Mouse (Mus musculus): ENCODE results near the gene Cd8a. TPM values are rescaled to one million over a fixed set of nuclear protein-coding genes. Genes with fewer than 3 reads are reported as not detected.
"Not testable (repeated sequence)": the region's sequence is repeated elsewhere in the genome, so short reads cannot be mapped to it uniquely, and the experiment has no call there.

Gene Cd8a
- 0.27 TPM in 1 of 2 replicates, not detected in the other for total RNA-seq (2021)
- long read RNA-seq, result 0 reads

DNA sequence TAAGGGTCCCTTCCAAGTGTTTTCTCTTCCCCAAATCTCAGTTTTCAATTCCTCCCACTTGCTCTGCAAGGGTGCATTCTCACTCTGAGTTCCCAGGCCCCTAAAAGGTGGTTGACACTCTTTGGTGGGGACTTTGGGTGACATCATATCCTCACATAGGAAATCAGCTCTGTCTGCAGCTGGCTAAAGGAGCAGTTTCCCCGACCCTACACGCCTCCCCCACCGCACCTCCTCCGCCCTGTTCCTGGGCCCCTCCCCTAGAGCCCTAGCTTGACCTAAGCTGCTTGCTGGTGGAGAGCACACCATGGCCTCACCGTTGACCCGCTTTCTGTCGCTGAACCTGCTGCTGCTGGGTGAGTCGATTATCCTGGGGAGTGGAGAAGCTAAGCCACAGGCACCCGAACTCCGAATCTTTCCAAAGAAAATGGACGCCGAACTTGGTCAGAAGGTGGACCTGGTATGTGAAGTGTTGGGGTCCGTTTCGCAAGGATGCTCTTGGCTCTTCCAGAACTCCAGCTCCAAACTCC, at the start of gene Cd8a:
Gene Cd8a (plus strand): TSS at position 179 of the 527 bp plus-strand sequence.
- DNase-seq, result no peak

DNA sequence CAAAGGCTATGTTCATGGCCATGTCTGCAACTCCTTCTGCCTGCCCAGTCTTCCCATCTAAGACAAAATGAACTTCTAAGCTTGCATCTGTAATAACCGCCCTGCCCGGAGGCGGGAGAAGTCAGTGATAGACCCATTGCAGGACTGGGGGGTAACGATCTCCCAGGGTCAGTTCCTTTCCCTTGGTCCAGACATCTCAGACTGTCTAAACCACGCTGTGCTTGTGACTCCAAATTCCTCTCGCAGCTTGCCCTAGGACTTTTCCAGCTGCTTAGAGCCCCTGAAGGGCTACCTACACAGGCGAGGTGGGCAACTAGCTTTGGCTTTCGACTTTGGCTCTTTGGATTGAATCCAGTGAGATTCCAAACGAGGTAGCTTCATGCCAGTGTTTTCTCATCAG, 48.4 kb upstream of the Cd8a start:
- no peak for DNase-seq

DNA sequence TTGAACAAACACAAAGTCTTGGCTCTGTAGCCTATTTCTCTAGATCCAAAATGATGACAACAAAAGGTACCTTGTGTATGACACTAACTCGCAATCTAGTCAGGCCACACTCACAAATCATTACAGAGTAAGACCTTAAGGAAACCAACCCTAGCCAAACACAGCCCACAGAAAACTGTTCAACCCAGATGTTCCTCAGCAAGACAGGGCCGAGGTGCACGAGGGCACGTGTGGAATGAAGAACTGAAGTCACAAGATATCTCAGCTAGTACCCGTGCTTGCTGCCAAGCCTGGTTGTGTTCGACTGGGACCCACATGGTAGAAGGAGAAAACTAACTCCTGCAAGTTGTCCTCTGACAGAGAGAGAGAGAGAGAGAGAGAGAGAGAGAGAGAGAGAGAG, 43.3 kb upstream of the Cd8a start:
- no peak for DNase-seq

DNA sequence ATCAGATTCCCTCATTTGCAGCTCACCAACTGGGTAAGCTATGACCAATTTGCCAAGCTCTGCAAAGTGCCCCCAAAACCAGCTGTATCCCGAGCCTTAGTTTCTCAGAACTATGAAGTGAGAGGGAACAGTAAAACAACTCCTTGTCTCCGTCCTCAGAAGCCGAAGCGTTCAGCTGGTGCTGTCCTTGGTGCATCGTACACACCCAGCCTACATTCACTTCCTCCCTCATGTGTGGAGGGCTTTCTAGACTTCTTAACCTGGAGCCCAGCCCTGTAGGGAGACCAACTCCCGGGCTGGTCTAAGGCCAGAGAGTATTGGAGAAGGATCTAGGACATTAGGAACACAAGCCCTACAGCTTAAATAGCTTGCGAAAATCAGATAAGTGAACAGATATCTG, 42.7 kb upstream of the Cd8a start:
- DNase-seq, result no peak

DNA sequence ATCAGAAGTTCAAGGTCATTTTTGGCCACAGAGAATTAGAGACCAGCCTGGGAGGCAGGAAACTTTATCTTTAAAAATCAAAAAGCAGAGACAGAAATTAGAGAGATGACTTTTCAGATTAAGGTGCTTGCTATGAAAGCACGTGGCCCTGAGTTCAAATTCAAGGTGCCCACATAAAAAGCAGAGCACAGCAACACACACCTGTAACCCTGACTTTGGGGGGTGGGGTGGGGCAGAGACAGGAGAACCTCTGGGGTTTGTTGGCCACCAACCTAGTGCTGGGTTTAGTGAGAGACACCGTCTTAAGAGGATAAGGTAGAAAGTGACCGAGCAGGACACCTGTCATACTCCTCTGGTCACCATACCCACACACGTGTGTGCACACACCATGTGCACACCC, 41.7 kb upstream of the Cd8a start:
- DNase-seq, result not testable (repeated sequence)

DNA sequence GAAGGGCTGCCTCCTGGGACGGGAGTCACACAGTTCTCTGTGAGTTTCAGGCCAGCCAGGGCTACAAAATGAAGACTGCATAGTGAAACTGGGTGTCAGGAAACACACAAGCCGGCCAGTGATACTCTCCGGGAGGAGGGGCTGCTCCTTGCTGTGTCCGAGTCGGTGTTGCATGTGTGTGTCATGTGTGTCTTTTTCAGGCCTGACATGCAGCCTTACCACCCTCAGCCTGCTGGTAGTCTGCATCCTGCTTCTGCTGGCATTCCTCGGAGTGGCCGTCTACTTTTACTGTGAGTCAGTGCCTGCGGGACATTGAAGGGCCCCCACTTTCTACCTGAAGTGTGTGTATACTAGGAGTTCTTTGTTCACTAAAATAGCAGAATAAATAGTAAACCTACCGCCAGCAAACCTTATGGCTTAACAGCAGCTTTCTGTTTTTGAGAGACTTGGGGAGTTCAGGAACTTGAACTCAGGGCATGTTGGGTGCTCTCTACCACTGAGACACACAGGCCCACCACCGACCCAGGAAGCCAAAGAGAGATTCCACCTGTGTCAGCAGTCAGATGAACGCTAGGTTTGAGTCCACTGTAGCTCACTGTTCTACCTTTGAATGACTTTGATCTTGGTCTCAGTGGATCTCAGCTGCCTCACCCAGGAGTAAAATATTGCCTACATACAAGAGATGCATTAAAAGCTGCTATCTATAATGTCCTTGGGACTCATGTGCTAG, 40.8 kb upstream of the Cd8a start:
- DNase-seq, result no peak

DNA sequence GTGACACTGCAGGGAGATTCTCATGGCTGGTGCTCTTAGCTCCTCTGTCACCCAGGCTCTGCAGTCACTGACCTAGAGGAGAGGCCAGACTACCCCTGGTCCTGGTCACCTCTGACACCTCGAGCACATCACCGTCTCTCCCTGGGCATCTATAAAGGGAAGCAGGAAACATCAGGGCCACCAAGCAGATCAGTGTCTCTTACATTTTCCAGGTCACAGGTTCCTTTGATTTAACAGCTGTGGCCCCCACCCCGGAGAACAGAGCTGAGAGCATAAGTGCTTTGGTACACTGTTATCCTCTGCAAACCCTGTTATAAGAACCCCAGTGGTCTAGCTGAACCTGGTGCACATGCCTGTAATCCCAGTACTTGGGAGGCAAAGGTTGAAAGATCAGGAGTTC, 40.2 kb upstream of the Cd8a start:
- no peak for DNase-seq

DNA sequence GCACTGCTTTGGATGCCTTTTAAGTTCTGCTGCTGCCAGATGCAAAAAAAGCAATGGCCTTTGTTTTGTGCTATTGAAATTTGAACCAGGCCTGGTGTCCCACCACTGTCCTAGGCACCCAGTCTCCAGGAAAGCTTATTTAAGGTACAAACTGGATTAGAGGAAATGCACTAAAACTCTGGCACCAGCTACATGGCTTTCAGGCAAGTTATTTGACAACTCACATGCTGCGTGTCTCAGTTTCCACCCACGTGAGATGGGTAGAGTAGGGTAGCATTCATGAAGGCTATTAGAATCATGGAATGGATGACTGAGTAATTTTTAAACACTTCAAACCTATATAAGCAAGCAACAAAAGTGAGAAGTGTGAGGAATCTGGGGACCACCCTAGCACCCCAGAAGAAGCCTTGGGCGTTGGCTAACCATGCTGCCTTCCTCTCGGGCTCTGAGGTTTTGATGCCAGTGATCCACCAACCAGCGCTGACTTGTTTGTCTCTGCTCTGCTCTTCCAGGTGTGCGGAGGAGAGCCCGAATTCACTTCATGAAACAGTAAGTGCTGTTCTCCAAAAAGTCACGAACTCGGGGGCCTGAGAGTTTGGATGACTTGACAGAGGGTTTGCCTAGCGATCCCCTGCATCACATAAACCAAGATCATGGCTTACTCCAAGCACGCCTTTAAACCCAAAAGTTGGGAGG, 39.5 kb upstream of the Cd8a start:
- DNase-seq, result no peak

DNA sequence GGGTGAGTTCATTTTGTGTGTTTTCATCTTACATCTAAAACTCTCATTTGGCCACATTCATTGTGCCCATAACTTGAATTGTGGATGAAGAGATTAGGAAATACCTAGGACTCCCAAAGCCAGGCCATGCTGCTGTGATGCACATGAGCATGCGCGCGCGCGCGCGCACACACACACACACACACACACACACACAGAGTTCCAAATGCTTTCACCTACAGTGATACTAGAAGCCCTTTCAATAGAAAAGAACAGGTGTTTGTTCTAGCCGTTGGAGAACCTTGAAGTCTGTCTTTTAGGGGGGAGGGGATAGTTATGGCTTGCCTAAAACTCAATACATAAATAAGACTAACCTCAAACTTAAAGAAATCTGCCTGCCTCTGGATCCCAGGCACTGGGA, 35.6 kb upstream of the Cd8a start:
- DNase-seq, result no peak

DNA sequence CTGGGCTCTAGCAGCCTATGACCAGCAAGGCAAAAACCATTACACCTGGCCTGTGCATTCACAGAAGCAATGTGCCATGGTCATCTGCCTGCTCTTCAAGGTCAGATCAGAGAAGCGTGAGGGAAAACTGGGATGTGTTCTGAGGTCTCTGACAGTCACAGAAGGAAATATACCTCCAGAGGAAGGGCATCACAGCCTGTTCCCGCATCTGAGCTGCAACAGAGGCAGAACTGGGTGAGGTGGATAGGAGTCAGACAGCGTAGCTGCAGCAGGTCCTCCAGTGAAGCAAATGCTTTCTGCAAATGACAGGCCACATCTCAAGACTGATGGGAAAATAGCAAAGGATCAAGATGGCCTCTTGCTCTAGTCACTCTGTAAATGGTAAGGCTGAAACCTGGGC, 34.3 kb upstream of the Cd8a start:
- DNase-seq, result no peak

DNA sequence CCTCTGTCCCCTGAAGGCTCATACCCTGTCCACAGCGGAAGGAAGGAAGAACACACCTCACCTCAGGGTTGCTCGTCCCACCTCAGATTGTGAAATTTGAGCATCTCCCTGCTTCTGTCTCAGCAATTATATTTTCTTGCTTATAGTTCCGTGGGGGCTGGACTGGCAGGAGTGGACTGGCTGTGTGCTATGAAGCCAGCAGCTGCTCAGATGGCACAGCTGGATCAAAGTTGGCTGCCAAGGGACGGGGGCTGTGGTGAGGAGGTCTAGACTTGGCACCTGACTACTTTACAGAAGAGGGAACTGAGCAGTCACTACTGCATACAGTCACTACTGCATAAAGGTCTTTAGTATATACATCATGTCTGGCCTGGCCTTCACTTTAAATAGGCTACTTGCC, 33.9 kb upstream of the Cd8a start:
- DNase-seq, result no peak

DNA sequence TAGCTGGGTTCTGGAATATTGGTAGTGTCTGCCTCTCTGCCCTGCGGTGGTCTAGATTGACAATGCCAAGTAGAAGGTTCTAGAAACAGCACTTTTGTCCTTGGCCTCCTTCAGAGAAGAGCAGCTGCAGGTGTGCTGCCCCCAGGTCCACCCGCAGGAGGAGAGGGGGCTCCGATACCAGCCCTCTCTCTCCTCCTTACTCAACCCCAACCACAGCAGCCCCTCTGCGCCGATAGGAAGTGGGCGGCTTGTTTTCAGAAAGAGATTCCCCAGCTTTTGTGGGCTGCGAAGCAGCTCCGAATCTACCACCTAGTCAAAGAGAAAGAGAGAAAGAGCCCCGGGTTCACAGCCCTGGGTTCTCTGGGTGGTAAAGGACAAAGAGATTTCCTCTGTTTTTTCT, 32.0 kb upstream of the Cd8a start:
- DNase-seq, result no peak

DNA sequence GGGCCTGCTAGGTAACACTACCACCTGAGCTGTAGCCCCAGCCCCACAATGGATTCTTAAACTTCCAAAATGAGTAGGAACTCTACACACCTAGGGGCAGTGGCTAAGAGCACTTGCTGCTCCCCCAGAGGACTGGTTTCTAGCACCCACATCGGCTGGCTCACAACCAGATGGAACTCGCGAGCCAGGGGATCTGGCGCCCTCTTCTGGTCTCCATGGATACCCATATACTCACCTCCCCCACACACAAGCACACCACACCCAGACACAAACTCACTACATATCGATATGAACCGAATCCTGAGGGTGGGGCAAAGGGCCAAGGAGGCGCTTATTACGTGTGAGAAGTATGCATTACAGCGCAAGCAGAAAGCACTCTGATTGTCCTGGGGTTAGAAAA, 25.2 kb upstream of the Cd8a start:
- no peak for DNase-seq

DNA sequence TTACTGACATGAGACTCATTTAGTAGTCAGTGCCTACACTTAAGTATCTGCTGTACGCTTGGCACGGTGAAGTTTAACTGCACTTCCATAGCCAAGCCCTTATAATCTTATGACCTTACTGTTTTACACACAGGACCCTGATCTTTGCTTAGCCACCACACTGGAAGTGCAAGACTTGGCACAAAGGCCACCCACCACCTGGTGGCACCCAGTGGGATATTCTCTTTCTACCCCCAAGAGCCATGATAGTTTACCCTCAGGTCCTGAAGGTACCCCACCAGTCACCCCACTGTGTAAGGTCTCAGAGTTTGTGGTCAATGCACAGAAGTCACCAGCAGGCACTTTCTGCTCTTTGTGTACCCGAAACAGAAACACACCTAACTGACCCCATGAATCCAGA, 22.0 kb upstream of the Cd8a start:
- DNase-seq, result no peak

DNA sequence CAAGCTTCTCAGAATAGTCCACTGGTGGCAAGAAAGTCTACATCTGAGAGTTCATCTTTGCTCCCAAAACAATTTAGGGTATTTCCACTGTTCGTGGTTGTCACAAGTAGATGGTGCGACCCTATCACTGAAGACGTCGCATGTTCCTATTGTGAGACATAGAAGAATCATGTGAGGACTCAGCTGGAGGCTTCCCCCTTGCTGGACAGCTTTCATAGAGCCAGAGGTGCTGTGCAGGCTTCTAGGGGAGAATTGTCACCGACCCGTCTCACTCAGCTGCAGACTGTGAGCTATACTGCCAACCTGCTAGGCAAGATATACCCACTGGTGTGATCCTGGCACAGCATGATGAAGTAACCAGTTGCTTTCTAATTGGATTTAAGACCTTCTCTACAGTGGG, 21.0 kb upstream of the Cd8a start:
- DNase-seq, result no peak

DNA sequence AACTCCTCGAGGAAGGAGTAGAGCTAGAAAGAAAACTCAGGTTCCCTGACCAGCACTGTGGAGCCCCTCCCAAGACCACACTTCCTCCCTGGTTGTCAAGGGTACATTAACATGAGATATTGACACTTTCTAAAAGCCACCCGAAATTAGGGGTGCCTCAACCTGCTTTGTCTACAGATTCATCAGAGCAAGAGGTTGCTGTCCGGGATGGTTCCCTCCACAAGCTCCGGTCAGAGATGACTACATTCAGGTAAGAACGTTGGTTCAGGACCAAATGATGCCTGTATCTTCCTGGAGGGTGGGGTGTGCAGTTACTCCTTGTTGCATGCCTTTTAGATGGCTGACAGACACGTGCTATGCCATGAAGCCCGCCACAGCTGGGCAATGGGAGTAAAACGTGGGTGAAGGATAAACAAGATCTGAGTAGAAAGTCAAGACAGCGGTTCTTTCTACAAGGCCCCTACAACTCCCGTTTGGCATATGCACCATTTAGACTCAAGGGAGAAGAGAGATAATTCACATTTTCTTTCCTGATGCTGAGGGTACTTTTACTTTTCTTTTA, 20.3 kb upstream of the Cd8a start:
- no peak for DNase-seq

DNA sequence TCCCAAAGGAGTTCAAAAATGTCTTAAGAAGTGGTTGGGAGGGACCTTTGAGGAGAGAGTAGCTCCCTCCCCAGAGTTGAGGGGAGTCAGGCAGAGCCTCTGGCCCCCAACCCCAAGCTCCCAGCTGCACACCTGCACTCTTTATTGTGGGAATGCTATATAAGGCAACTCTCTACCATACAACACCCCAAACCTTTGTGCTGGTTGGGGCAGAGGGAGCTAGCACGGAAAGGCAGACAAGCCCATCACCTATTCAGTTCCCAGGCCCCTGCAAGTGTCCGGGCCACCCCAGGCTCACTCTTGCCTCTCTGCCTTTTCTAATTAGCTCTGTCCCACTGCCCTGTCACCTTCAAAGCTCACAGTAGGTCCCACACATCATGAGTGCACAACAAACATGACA, 19.5 kb upstream of the Cd8a start:
- DNase-seq, result no peak

DNA sequence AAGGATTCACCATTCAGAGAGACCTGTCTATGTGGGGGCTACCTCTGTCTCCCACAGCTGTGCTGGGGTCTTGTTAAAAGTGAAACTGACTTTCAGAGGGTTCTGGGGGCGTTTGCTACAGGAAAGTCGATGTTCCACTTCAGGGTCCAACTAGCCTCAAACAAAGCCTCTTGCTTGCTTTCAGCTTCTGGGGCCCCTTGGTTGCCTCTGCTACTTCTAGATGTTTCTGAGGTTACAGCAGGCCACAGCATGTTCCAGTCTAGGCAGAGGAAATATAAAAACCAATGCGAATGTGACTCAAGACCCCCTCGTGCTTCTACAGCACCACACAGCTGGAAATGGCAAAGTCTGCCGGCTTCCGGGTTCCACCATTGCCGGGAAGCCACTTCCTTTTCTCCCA, 15.7 kb upstream of the Cd8a start:
- no peak for DNase-seq

DNA sequence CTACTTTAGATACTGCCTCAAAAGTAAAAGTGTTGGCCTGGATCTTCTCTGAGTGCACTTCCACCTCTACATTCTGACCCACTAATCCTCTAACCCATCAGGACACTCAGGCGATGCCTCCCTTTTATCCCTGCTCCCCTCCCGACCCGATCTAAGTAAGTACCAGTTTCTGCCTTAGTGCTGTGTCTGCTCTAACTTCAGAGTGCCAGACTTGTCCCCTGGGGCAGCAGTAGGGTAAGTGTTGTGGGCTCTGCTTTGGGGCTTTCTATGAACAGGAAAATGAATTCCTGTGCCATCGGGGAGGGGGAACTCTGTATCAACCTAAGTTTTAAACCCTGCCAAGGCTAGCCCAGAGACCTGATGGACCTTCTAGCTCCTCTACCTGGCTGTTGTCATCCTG, 13.0 kb upstream of the Cd8a start:
- no peak for DNase-seq

DNA sequence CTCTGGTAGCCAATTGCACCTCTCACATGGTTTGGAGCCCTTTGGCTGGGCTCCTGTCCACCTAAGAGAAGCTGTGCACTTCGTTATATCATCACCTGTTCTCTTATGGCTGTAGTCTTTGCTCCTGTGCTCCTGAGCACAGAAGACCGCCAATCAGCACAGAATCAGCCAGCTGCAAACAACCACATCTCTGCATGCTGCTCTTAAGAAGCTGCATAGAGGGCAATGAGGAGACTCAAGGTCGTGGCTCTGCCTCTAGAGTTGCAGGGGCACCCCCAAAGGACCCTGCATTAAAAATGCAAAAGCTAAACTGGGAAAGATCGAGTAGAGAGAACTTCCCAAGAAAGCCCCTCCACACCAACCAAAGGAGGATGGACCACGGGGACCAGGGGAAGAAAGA, 12.5 kb upstream of the Cd8a start:
- DNase-seq, result no peak

DNA sequence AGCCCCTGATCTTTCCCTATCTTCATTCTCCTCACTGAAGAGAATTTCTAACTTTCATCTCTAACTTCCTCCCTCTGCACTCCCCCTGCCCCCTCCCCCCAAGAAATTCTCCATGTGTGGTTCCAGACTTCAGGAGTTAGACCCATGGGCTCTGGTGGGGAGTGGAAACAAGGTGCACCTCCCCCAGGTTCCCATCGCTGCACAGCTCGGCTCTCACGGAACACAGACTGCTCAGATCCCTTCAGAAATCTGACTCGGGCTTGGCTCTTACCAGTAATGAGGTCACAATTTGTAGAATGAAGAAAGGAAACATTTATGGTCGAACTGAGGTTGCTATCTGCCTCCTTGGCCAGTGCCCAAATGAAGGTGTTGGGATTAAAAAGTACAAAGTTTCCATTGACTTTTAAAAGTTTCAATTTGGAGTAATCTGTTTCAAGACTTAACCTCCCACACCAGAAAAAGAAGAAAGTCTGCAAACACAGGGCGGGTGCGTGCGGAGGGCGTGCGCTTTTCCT, 12.0 kb upstream of the Cd8a start:
- DNase-seq, result no peak

DNA sequence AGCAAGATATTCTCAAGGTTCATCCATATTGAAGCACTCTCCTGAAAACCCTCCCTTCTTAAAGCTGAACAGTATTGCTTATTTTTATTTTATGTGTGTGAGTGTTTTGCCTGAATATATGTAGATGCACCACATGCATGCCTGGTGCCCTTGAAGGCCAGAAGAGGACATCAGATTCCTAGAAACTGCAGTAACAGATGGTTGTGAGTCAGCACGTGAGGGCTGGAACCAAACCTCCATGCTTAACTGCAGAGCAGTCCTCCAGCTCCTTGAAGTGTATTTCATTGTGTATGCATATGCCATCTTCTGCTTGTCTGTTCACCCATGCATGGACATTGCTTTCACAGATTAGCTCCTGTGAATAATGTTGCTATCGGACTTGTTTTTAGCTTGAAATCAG, 9.2 kb upstream of the Cd8a start:
- no peak for DNase-seq

DNA sequence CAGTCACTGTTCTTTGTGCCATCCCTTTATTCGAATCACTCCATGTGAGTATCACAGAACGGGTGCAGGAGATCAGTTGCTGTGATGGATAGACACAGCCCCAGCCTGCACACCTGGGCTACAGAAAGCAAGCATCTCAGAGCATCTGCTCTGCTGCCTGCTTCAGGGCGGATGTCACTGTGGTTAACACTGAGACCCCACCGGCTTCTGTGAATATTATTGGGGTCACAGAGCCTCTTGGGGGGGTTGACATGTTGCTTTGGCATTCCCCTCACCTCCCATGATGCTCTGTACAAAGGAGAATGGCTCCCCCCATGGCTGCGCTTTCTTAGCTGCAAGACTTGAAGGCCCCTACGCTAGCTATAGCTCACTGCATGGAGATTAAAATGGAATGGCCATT, 3.8 kb upstream of the Cd8a start:
- DNase-seq, result no peak

All from adrenal gland, postnatal 25 days (tissue).